Mouse (Mus musculus) E14TG2a.4 (cell line): ENCODE data around the gene Gcm1.
A peak's percentile ranks its signal among the peaks of the same experiment; 100 is the strongest.

Source experiments
- H3K27me3 ChIP-seq: 2 replicates; pipeline ENCODE4 v1.6.1; 2014; ENCODE audit warnings: low read length, control low read depth; ENCODE audit not compliant: insufficient read depth
- H3K36me3 ChIP-seq: 2 replicates; pipeline ENCODE4 v1.6.1; 2014; ENCODE audit warnings: low read length, control low read depth; ENCODE audit not compliant: insufficient read depth
- H3K4me1 ChIP-seq: replicated peaks from 2 replicates; pipeline ENCODE4 v1.6.1; 2014; ENCODE audit warnings: low read depth, low read length, control low read depth
- H3K4me3 ChIP-seq: replicated peaks from 2 replicates; pipeline ENCODE4 v1.5.1; 2014; ENCODE audit warnings: mild to moderate bottlenecking, low read length
- H3K9me3 ChIP-seq: 2 replicates; pipeline ENCODE4 v1.6.1; 2014; ENCODE audit warnings: low read length, control low read depth
- CTCF ChIP-seq: conservative IDR thresholded peaks from 2 replicates; pipeline ENCODE4 v1.5.1; 2014; ENCODE audit warnings: low read length
- NANOG ChIP-seq: IDR thresholded peaks from 2 replicates; pipeline ENCODE4 v1.6.1; 2014; ENCODE audit warnings: borderline replicate concordance, low read length, mixed read lengths
- POU5F1 ChIP-seq: IDR thresholded peaks from 2 replicates; pipeline ENCODE4 v1.6.1; 2014; ENCODE audit warnings: low read length, borderline replicate concordance

Gcm1 gene

GRCm38 (mm10) chr9:78084341-78084740 lies 32.6 kb downstream of the Gcm1 start:
- Histone ChIP-seq H3K27me3 (no peaks in the 10 kb centered on the region), H3K9me3 (no peaks in the 10 kb centered on the region), H3K4me3 (no peak overlapping the region), H3K4me1 (peaks cover 5% of the 10 kb centered on the region), H3K36me3 (peaks cover 57% of the 10 kb centered on the region)
- TF ChIP-seq POU5F1 (no peak), CTCF (no peak), NANOG (no peak)

GRCm38 (mm10) chr9:78085722-78086287 lies 34.1 kb downstream of the Gcm1 start:
- no peak overlapping the region for H3K4me3 ChIP-seq
- peaks cover 57% of the 10 kb centered on the region for H3K36me3 ChIP-seq
- no peaks in the 10 kb centered on the region for H3K27me3 ChIP-seq
- TF ChIP-seq POU5F1, result no peak
- no peak for TF ChIP-seq NANOG
- H3K4me1 ChIP-seq, result peaks cover 15% of the 10 kb centered on the region
- H3K9me3 ChIP-seq, result no peaks in the 10 kb centered on the region

GRCm38 (mm10) chr9:78087751-78088150 lies 36.0 kb downstream of the Gcm1 start:
- Histone ChIP-seq H3K27me3 (no peaks in the 10 kb centered on the region), H3K36me3 (peaks cover 46% of the 10 kb centered on the region), H3K9me3 (no peaks in the 10 kb centered on the region), H3K4me1 (peaks cover 19% of the 10 kb centered on the region), H3K4me3 (no peak overlapping the region)
- TF ChIP-seq POU5F1 (no peak), NANOG (no peak), CTCF (no peak)

GRCm38 (mm10) chr9:78088521-78088920 lies 36.8 kb downstream of the Gcm1 start:
- H3K27me3 ChIP-seq, result no peaks in the 10 kb centered on the region
- no peaks in the 10 kb centered on the region for H3K9me3 ChIP-seq
- TF ChIP-seq CTCF (no peak), POU5F1 (no peak), NANOG (no peak)
- H3K4me3 ChIP-seq, result no peak overlapping the region
- H3K4me1 ChIP-seq, result peaks cover 19% of the 10 kb centered on the region
- H3K36me3 ChIP-seq, result peaks cover 47% of the 10 kb centered on the region

- H3K27me3 ChIP-seq, result no peaks in the 10 kb centered on the region
- H3K9me3 ChIP-seq, result no peaks in the 10 kb centered on the region
- peaks cover 19% of the 10 kb centered on the region for H3K4me1 ChIP-seq
- TF ChIP-seq CTCF, result no peak
- TF ChIP-seq NANOG, result no peak
- no peak for TF ChIP-seq POU5F1
- H3K4me3 ChIP-seq, result no peak overlapping the region
- H3K36me3 ChIP-seq, result peaks cover 43% of the 10 kb centered on the region
Observed at GRCm38 (mm10) chr9:78088971-78089370, 37.2 kb downstream of the Gcm1 start.

GRCm38 (mm10) chr9:78089906-78090305 lies 38.2 kb downstream of the Gcm1 start:
- TF ChIP-seq NANOG, result no peak
- no peak for TF ChIP-seq CTCF
- TF ChIP-seq POU5F1, result no peak

GRCm38 (mm10) chr9:78090596-78090995 lies 38.9 kb downstream of the Gcm1 start:
- peaks cover 19% of the 10 kb centered on the region for H3K4me1 ChIP-seq
- no peaks in the 10 kb centered on the region for H3K27me3 ChIP-seq
- no peak for TF ChIP-seq POU5F1
- TF ChIP-seq NANOG, result no peak
- TF ChIP-seq CTCF, result no peak
- H3K4me3 ChIP-seq, result no peak overlapping the region
- no peaks in the 10 kb centered on the region for H3K9me3 ChIP-seq
- H3K36me3 ChIP-seq, result peaks cover 40% of the 10 kb centered on the region

More at GRCm38 (mm10) chr9:78089906-78090305, 38.2 kb downstream of the Gcm1 start:
- no peak overlapping the region for H3K4me3 ChIP-seq
- no peaks in the 10 kb centered on the region for H3K27me3 ChIP-seq
- no peaks in the 10 kb centered on the region for H3K9me3 ChIP-seq
- peaks cover 40% of the 10 kb centered on the region for H3K36me3 ChIP-seq
- peaks cover 19% of the 10 kb centered on the region for H3K4me1 ChIP-seq

GRCm38 (mm10) chr9:78095686-78096085 lies 44.0 kb downstream of the Gcm1 start:
- peaks cover 6% of the 10 kb centered on the region; the same call in 1 of the 2 replicates for H3K9me3 ChIP-seq
- no peaks in the 10 kb centered on the region for H3K27me3 ChIP-seq
- no peak overlapping the region for H3K4me3 ChIP-seq
- peaks cover 5% of the 10 kb centered on the region for H3K4me1 ChIP-seq
- peaks cover 53% of the 10 kb centered on the region for H3K36me3 ChIP-seq
- TF ChIP-seq NANOG, result no peak
- no peak for TF ChIP-seq CTCF
- TF ChIP-seq POU5F1, result no peak

- Histone ChIP-seq H3K4me3 (no peak overlapping the region), H3K4me1 (no peaks in the 10 kb centered on the region), H3K9me3 (peaks cover 6% of the 10 kb centered on the region; the same call in 1 of the 2 replicates), H3K27me3 (no peaks in the 10 kb centered on the region), H3K36me3 (peaks cover 59% of the 10 kb centered on the region)
- peak; percentile 54 for TF ChIP-seq CTCF
- TF ChIP-seq NANOG, result no peak
Observed at GRCm38 (mm10) chr9:78096376-78096775, 44.7 kb downstream of the Gcm1 start.
